Mouse (Mus musculus) kidney, postnatal 10 days (tissue): ENCODE results near the gene Agap2.

ENCODE experiments used
- DNase-seq: peaks from one replicate; pipeline ENCODE4 v3.0.0; 2021; ENCODE audit warnings: mixed read lengths

Agap2 gene

GRCm38 (mm10) chr10:127078001-127078676, 3.1 kb downstream of the Agap2 start:
- DNase-seq: no peak

GRCm38 (mm10) chr10:127078677-127079575, 3.8 kb downstream of the Agap2 start:
- peak; percentile 73 for DNase-seq

GRCm38 (mm10) chr10:127079665-127080391, 4.7 kb downstream of the Agap2 start:
- DNase-seq: peak; percentile 67

- DNase-seq: peak; percentile 68
Observed at GRCm38 (mm10) chr10:127080901-127081780, 6.1 kb downstream of the Agap2 start.

- DNase-seq: no peak
Observed at GRCm38 (mm10) chr10:127081996-127082620, 7.0 kb downstream of the Agap2 start.

- no peak for DNase-seq
Observed at GRCm38 (mm10) chr10:127083292-127083914, 8.3 kb downstream of the Agap2 start.

GRCm38 (mm10) chr10:127083915-127084306, 8.8 kb downstream of the Agap2 start:
- DNase-seq: no peak

- no peak for DNase-seq
Observed at GRCm38 (mm10) chr10:127085052-127085451, 10.0 kb downstream of the Agap2 start.

- no peak for DNase-seq
Observed at GRCm38 (mm10) chr10:127085633-127086032, 10.5 kb downstream of the Agap2 start.

- peak; percentile 80 for DNase-seq
Observed at GRCm38 (mm10) chr10:127090560-127091411, 15.7 kb downstream of the Agap2 start.

GRCm38 (mm10) chr10:127091507-127092396, 16.7 kb downstream of the Agap2 start:
- DNase-seq: peak; percentile 38

GRCm38 (mm10) chr10:127092742-127093141, 17.7 kb downstream of the Agap2 start:
- no peak for DNase-seq

GRCm38 (mm10) chr10:127094382-127094802, 19.3 kb downstream of the Agap2 start:
- DNase-seq: no peak

- DNase-seq: no peak
Observed at GRCm38 (mm10) chr10:127098514-127098913, 23.4 kb downstream of the Agap2 start.

- DNase-seq: no peak
Observed at GRCm38 (mm10) chr10:127099191-127099590, 24.1 kb downstream of the Agap2 start.

GRCm38 (mm10) chr10:127099868-127100267, 24.8 kb downstream of the Agap2 start:
- no peak for DNase-seq

- DNase-seq: no peak
Observed at GRCm38 (mm10) chr10:127100414-127100813, 25.3 kb downstream of the Agap2 start.

- no peak for DNase-seq
Observed at GRCm38 (mm10) chr10:127101151-127101550, 26.1 kb downstream of the Agap2 start.

GRCm38 (mm10) chr10:127103631-127104030, 28.5 kb downstream of the Agap2 start:
- DNase-seq: no peak
